Mouse (Mus musculus) frontal cortex, postnatal 25 days (tissue): Measurements from ENCODE around the gene Asf1a.
"Not testable (repeated sequence)": the region's sequence is repeated elsewhere in the genome, so short reads cannot be mapped to it uniquely, and the experiment has no call there.

Experiments
- DNase-seq, 2 experiments: peaks; one replicate each; pipeline ENCODE4 v3.0.0; 2022; ENCODE audit warnings: low spot score in 2 of 2

The Asf1a gene

DNA sequence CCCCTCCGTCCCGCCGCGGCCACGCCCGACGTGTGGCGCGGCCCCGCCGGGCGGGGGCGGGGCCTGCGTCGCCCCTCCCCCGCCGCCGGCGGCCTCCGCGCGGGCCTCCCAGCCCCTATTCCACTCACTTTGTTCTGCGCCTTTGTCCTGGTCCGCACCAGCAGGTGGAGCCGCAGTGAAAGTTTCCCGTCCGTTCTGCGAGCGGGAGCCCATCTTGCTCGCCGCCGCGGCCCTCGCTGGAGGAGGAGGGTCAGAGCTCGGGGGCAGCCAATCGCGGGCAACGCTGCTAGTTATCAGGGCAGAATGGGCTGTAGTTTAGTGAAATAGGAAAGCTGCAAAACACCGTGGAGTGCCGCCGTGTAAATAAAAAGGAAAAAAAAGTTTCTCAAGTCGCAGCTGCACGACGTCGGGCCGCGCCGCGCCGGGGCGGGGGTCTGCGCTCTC, at the start of gene Asf1a:
TSS of gene Asf1a (plus strand) at position 81 of the 444 bp plus-strand sequence.
- DNase-seq: peak; percentile 86 to 89

DNA sequence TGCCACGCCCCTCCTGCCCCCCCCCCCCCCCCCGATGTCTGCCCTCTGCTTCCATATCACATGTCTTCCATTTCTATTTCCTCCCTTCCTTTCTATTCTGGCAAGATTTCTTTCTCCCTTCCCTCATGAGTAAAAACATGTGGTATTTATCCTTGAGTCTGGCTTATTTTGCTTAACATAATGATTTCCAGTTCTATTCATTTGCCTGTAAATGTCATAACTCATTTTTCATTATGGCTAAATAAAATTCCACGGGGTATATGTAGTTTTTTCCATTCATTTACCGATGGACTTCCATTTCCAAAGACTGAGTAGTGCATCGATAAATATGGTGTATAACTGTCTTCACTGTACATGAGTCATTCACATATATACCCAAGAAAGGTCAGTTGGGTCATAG, 34.6 kb upstream of the Asf1a start:
- DNase-seq: no peak

DNA sequence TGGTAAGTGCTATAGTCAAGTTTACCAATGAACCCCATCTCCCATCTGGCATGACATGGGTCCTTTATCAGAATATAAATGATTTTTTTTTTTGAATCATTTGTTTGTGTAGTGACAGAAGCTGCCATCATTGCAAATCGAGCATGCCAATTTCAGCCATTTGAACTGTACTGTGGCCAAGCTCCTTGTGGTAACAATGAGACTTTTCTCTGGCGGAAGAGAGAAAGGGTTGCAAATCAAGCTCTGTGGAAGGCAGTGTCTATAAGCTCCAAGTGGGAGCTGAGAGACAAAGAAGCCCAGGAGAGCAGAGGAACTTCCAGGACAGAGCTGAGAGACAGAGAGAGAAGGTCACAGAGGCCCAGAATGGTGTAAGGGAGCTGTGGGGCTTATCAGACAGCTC, 31.0 kb upstream of the Asf1a start:
- DNase-seq: no peak

DNA sequence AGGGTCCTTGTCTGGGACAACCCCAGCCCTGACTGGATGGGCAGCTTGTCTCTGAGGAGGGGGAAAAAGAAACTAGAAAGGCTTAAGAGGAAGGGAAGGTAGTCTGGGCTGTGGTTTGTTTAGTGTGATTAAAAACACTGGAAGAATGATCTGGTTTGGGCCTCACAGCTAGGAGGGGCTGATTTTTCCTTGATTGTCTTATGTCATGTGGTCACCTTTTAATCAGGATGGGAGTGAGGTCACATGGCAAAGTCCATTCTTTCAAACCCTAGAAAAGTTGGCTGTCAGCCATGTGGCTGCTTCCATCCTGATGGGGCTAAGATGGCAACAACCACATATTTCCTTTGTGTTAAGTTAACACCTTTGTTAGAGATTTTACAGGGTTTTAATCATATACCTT, 28.0 kb upstream of the Asf1a start:
- no peak for DNase-seq

DNA sequence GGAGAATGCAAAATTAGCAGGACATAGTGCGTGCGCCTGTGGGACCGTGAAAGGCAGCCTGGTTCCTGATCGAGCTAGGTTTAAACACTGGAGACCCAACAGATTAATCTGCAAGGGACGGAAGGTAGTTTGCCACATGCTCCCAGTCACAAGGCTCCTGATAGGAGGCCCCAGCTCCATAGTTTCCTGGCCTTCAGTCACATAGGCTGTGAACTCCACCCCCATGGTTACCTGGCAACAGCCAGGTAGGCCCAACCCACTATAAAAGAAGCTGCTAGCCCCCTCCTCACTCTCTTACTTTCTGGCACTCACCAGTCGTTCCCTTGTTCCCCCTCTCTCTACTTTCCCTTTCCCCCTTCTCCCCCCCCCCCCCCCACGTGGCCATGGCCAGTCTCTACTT, 16.4 kb upstream of the Asf1a start:
- no peak for DNase-seq

DNA sequence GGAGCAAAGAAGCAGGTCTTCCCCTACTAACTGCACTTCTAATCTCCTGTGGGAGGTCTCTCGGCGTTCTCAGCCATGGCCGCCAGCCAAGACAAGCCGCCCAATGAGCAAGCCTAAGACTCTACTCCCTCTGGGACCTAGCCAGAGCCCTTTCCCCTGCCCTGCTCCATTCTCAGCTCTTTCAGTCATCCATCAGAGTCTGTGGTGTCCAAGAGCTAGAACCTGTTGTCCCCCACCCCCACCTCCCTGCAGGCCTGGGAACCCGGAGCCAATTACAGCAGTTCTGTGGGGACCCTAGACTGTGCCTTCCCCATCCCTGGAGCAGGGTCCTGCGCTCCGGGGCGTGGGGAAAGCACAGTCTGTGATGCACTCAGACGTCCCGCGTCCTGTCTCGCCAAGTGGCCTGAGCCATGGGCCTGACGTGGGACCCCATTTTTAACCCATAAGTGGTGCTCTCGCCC, 15.9 kb upstream of the Asf1a start:
- peak; percentile 16 to 24 for DNase-seq

DNA sequence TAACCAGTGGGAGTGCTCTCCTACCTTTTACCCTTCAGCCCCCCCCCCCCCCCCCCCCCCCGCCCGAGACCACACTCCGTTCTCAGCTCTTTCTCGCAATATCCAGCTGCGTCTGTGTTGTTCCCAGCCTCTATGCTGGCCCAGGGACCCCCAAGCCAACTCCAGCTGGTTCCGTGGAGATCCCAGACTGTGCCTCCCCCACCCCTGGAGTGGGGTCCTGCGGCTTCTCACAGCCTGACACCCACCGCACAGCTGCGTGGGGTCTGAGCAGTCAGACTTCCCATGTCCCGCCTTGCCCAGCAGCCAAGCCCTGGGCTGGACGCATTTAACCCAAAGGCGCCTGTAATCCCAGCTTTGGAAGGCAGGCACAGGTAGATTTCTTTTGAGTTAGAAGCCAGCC, 15.5 kb upstream of the Asf1a start:
- no peak for DNase-seq

DNA sequence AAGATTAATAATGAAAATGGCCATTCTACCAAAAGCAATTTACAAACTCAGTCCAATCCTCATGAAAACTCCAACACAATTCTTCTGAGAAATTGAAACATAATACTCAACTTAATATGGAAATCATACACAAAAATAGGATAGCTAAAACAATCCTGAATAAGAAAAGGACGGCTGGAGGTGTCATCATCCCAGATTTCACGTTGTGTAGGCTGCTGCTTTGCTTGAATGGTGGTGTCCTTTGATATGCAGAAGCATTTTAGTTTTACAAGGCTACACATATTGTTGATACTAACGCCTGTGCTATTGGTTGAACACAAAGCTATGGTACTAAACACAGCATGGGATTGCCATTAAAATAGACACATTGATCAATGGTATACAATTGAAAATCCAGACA, 10.8 kb upstream of the Asf1a start:
- no peak for DNase-seq

DNA sequence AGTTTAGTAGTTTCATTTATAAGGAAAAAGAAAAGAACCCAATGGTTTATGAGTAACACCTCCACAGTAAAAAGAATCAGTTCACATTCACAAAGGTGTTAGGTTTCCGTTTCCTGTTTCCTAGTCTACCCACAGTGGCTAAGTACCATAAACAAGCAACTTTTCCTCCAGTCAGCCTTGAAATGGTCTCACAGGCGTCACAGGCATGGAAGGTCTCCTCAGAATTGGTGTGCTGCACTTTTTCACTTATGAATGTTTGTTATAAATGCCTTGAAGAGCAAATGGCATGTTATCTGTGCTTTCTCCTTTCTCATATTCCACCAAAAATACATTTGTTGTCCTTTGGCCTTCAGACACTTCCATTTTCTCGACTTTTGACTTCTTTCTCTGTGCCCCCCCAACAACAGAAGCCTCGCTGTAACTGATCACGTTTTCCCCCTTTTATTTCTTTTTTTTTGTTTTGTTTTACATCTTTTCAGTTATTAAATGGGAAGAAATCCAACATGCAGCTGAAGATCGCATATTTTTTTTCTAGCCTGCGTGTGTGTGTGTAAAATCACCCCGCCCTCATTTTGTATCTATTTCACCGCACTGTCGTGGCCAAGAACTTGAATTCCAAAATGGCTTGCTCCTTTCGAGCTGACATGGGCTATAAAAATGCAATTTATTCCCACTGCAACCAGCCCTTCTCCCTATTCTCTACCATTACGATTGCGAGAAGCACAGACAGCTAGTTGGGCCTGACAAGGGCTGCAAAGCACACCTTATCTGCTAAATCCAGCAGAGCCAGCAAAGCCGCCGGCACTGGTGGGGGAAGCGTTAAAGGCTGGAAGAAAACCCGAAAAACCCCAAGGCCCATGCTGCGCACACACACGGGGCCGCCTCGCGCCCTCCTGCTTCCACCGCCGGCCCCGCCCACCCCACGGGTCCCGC, 547 bp upstream of the Asf1a start:
- peak; percentile 57 to 68 for DNase-seq

DNA sequence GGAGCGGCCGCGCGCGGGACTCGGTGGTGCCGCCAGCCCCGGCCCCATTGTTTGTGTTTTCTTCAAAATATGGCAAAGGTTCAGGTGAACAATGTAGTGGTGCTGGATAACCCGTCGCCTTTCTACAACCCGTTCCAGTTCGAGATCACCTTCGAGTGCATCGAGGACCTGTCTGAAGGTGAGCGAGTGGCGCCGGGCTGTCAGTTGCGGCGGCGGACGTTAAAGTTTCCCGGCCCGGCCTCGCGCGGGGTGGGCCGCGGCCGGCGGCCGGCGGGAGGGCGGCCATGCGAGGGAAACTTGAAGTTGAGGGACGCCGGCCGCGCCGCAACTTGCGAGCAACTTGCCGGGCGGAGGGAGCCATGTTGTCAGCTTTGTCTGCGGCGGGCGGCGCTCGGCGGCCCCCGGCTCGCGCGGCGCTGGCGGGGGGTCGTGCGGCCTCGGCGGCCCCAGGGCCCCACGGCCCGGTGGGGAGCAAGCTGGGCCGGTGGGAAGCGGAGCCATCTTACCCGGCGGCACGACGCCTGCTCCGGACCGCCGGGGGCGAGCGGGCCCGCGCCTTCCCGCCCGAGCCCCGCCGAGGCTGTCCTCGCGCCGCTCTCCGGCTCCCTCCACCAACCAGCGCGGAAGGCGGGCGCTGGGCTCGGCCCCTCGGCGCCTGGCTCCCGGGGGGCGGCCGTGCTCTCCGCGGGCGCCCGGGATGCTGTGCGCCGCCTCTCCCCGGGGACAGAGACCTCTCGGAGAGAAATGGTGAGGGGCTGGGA, 744 bp downstream of the Asf1a start:
- peak; percentile 7 to 13 for DNase-seq

DNA sequence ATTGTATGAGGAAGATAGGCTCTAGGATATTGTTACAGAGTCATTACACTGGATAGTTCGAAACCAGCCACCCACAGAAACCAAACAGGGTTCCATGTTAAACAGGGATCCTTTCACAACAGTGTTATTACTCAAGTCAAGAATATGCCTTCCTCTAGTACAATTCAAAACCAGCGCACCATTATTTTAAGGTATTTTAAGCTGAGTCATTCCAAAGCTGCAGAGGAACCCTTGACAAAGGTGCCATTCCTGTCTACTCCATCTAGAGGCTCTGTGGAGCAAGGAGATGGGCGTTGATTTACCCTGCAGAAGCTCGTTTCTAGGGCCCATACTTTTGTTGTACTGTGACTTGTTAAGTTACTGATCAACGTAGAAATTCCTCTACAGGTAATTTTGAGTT, 2.3 kb downstream of the Asf1a start:
- no peak for DNase-seq

DNA sequence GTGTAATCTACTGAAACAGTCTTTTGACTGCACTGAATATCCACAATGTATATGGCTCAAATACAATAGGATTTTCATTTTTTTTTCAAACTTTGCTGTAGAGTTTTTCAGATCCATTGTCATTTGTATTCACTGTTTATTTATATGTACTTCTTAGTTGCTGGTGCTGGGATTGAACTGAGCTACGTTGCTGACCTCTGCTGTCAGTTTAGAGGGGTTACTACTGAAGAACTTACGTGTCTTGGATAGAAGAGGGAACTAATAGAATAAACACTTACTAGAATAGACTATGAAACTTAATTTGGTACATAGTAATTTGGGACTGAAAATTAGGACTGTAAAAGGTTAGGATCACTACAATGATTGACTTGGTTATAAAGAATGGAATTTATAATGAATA, 8.8 kb downstream of the Asf1a start:
- no peak for DNase-seq

DNA sequence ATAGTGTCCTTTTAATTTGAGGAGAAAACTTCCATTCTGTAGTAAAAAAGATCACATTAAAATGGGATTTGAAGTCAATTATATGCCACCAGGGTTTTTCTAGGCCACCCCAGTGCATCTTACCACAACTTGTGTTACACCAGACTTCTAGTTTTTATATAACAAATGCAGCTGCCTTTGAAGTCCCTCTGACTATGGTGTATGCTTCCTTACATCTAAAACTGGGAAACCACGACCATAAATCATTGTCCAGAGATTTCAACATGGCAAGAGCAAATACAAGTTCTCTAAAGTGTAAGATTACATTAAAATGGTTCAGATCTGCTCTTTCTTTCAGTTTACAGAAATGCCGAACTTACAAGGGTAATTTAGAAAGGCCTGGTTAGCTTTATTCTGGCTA, 11.7 kb downstream of the Asf1a start:
- no peak for DNase-seq

DNA sequence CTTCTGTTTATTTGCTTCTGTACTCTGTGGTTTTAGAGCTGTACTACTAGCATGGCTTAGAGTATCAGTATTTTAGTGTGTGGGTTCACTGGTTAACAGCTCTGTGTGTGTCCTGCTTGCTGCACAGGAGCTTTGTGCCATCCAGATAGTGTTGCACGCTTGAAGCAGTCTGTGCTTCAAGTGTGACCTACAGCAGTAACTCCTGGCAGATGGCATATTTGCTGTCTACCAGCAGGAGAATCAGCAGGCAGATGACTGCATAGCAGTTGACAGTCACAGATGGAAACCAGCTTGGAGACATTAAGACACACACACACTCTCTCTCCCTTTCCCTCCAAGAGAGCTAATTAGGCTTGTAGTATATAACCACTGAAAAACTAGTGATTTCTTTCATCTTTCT, 15.6 kb downstream of the Asf1a start:
- no peak for DNase-seq

DNA sequence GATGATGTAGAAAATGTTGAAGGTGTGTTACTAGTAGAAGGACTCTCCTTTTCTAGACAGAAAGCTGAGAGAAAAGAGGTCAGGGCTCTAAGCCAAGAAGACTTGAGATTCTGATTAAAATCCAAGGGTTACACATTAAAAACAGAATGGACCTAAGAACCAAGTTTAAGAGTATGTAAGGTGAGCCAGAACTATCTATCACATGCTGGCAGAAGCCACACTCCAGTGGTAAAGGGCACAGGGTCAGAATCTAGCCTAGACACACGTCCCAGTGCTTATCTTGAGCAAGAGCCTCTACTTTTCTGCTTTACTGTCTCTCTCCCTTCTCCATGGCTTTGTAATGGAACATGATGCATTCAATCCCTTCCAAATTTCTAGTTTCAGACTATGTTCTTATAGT, 17.4 kb downstream of the Asf1a start:
- no peak for DNase-seq

DNA sequence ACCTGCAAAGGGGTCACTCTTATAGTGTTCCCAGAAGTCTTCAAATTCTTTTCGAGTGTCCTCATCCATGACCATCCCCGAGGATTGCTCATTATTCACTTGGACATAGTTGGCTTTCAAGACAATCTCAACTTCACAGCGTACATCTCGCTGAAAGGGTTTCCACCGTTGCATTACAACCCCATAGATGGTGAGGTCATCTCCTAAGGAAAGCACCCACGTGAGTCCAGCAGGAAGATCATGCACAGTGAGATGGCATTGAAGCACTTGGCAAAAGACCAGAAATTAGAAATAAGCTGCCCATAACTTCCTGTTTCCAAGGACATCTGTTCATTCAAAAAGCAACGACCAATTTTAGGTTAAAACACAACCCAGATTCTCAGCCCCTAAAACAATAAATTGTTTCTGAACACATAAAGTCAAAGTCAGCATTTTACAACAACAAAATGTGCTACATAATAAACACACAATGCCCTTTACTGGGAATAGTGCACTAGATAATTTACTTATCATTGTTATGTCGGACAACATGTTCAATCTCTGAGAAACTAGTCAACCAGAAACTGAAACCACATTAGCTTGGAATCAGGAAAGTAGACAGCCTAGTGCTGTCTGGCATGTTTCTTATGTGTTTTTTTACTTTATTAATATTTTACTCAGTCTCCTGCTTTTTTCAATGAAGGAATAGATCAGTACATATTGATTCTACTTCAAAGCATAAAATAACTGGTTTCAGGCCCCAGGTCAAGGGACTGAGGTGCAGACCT, 19.5 kb downstream of the Asf1a start:
- no peak for DNase-seq

DNA sequence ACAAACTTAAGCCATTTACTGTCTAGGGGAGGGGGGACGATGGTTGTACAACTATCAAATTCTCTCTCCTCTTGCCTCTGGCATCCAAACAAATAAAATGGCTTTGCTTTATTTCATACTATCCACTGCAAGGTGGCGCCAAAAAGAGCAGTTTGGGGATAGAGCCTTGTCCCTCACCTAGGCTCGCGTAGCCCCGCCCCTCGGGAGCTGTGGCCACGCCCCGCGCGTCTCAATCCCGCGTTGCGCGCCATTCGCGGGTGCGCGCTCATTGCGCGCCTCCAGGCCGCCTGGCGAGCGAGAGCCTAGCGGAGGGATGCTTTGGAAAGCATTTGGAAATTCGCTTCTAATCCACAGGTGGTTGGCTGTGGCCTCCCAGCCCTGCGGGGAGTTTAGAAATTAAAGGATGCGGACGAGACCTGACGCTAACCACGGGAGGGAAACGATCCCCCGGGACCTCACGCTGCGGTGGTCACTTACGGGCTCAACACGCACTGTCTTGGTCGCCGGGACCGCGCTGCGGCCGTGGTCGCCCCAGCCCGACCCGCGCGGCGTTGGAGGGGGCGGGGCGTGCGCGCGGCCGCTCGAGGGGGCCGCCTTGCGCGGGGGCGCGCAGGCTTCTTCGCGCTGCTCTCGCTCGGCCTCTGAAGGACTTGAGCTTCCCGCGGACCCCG, 32.8 kb downstream of the Asf1a start:
- peak; percentile 71 to 82 for DNase-seq

DNA sequence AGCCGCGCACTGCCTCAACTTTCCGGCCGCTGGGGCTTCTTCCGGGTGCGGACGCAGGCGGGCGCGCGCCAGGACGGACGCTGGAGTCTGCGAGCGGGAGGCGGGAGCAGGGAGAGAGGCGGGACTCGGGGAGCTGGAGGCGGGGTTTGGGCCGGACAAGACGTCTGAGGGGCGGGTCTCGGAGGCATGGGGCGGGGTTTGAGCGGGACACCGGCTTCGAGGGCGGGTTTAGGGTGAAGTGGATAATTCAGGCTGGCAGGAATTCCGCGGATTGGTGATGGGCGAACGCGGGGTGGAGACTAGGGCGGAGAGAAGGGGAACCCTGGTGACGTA, 33.3 kb downstream of the Asf1a start:
- peak; percentile 69 to 91 for DNase-seq

DNA sequence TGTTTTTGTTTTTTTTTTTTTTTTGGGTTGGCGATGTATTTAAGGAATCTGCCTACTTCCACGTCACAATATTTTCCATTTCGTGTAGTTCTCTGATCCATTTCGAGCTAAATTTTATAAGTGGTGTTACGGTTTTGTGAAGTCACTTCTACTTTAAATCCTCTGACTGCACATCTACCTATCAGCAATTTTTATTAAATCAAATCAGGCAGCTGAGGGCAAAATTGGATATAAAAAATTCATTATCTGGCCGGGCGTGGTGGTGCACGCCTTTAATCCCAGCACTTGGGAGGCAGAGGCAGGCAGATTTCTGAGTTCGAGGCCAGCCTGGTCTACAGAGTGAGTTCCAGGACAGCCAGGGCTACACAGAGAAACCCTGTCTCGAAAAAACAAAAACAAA, 33.8 kb downstream of the Asf1a start, which contains the start of gene Mcm9:
TSS of gene Mcm9 (minus strand) at position 101 of the 400 bp plus-strand sequence.
- DNase-seq: not testable (repeated sequence)

DNA sequence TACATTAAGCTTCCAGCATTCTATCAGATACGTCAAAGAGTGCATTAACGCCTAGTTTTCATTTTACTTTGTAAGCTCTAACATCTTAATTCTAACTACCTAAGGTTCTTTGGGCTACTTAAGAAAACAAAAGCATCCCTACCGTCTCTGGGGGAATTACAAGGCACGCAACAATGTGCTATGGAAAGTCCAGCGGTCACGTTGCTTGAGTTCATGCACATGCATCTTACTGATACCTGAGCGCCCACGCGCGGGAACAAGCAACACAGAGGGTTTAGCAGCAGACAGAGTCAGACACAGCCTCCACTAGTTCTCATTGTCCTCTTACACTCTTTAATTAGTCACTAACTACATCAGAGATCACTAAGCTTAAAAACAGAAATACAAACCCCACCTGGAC, 37.6 kb downstream of the Asf1a start:
- no peak for DNase-seq

DNA sequence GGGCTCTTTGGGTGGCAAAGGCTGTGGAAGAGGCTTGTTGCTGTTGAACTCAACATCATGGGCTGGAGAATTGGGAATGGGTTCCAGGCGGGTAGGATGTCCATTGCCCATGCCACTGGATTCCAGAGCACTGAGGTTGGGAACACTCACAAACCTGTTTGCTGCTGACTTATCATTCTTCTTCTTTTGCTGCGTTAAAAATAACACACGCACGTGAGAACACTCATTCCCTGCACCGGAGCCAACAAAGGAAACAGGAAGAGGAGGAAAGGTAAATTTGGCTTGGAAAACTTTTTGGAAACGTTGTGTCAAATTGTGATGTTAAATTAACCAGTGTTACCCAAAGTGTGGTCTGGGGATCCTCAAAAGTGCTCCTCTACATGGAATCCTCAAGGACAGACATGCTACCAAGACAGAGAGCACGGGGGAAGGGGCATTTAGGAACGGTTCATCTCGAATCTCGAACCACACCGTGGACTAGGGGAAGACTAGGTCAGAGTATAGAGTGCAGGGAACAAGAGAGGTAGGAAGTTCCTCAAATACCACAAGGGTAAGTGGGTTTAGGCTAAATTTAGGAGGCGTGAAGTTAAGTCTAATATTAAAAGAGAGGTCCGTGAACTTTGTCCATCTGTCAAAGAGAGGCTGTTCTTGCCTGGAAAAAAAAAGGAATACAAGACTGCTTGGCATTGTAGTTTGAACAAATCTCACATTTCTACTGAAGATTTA, 38.9 kb downstream of the Asf1a start:
- no peak for DNase-seq
